Mouse (Mus musculus) midbrain, embryonic 13.5 days (tissue): Measurements from ENCODE around the gene Olfr186. TPM values are rescaled to one million over a fixed set of nuclear protein-coding genes. Genes with fewer than 3 reads are reported as not detected.
"Not testable (repeated sequence)": the region's sequence is repeated elsewhere in the genome, so short reads cannot be mapped to it uniquely, and the experiment has no call there.

Source experiments
- ATAC-seq: fragments of 200-750 bp; cut with Nextera tagmentation; 2 replicates; pipeline ENCODE4 v1.8.0; 2017; ENCODE audit warnings: mild to moderate bottlenecking, moderate TSS enrichment, moderate library complexity
- H3K27ac ChIP-seq: fragments of 300-500 bp; sonication (generic); 2 replicates; pipeline ENCODE4 v1.5.1; 2015; ENCODE audit warnings: inconsistent platforms, mild to moderate bottlenecking, moderate library complexity
- H3K27me3 ChIP-seq: fragments of 300-500 bp; sonication (generic); 2 replicates; pipeline ENCODE4 v1.6.1; 2015; ENCODE audit warnings: mild to moderate bottlenecking, inconsistent platforms
- H3K36me3 ChIP-seq: fragments of 300-500 bp; sonication (generic); 2 replicates; pipeline ENCODE4 v1.6.1; 2015; ENCODE audit warnings: mild to moderate bottlenecking, inconsistent platforms
- H3K4me1 ChIP-seq: fragments of 300-500 bp; sonication (generic); replicated peaks from 2 replicates; pipeline ENCODE4 v1.6.1; 2015; ENCODE audit warnings: inconsistent platforms
- H3K4me2 ChIP-seq: fragments of 300-500 bp; sonication (generic); replicated peaks from 2 replicates; pipeline ENCODE4 v1.6.1; 2015; ENCODE audit warnings: moderate library complexity, mild to moderate bottlenecking, inconsistent platforms
- H3K4me3 ChIP-seq: fragments of 300-500 bp; sonication (generic); replicated peaks from 2 replicates; pipeline ENCODE4 v1.5.1; 2015; ENCODE audit warnings: mild to moderate bottlenecking, inconsistent platforms
- H3K9ac ChIP-seq: fragments of 300-500 bp; sonication (generic); replicated peaks from 2 replicates; pipeline ENCODE4 v1.6.1; 2015; ENCODE audit warnings: mild to moderate bottlenecking, inconsistent platforms
- H3K9me3 ChIP-seq: fragments of 300-500 bp; sonication (generic); 2 replicates; pipeline ENCODE4 v1.6.1; 2016; ENCODE audit warnings: mild to moderate bottlenecking, inconsistent platforms
- WGBS: fragments of 180-500 bp; shearing (Covaris S2); methylation state at CpG from one replicate; pipeline ENCODE4 v1.1.7; 2015; 5-methylcytosine and 5-hydroxymethylcytosine counted together
- polyA plus RNA-seq: library from polyadenylated mRNA; unstranded; fragments of >200 nt; fragmentation: Nextera tagmentation; extraction: Ambion mirVana; gene quantifications from 2 replicates; pipeline ENCODE4 v1.2.1, GENCODE M21; 2015

Olfr186 gene
- polyA plus RNA-seq: not detected in 2 replicates

- 96% methylated on average over 4 of the region's 4 CpGs for WGBS
- no peaks in the 10 kb centered on the region for H3K4me1 ChIP-seq
- ATAC-seq: no peak
- no peak within 1 kb of the TSS for H3K9ac ChIP-seq
- no peaks in the 10 kb centered on the region for H3K27me3 ChIP-seq
- no peak within 1 kb of the TSS for H3K27ac ChIP-seq
- H3K9me3 ChIP-seq: no peaks in the 10 kb centered on the region
- H3K36me3 ChIP-seq: no peaks in the 10 kb centered on the region
- no peak within 1 kb of the TSS for H3K4me3 ChIP-seq
- H3K4me2 ChIP-seq: no peak within 1 kb of the TSS
These were observed at the start of gene Olfr186 for GRCm38 (mm10) chr16:59030191-59030590. Olfr186 (minus strand) TSS chr16:59030291.

GRCm38 (mm10) chr16:59077905-59078304, 47.8 kb upstream of the Olfr186 start, which contains the start of gene Olfr190:
Olfr190 (minus strand) TSS chr16:59078005.
- 91% methylated on average over 5 of the region's 5 CpGs for WGBS
- no peaks in the 10 kb centered on the region for H3K36me3 ChIP-seq
- H3K9ac ChIP-seq: no peak within 1 kb of the TSS
- H3K27me3 ChIP-seq: no peaks in the 10 kb centered on the region
- ATAC-seq: no peak
- H3K4me3 ChIP-seq: no peak within 1 kb of the TSS
- no peaks in the 10 kb centered on the region for H3K4me1 ChIP-seq
- H3K9me3 ChIP-seq: no peaks in the 10 kb centered on the region
- no peak within 1 kb of the TSS for H3K4me2 ChIP-seq
- H3K27ac ChIP-seq: no peak within 1 kb of the TSS

GRCm38 (mm10) chr16:59073520-59073919, 43.4 kb upstream of the Olfr186 start:
- H3K4me1 ChIP-seq: no peaks in the 10 kb centered on the region
- H3K9me3 ChIP-seq: no peaks in the 10 kb centered on the region
- no peaks in the 10 kb centered on the region for H3K36me3 ChIP-seq
- H3K27ac ChIP-seq: no peak overlapping the region
- H3K4me2 ChIP-seq: no peak overlapping the region
- H3K4me3 ChIP-seq: no peak overlapping the region
- H3K27me3 ChIP-seq: no peaks in the 10 kb centered on the region
- WGBS: 97% methylated on average over 1 of the region's 1 CpGs
- ATAC-seq: no peak
- no peak overlapping the region for H3K9ac ChIP-seq

GRCm38 (mm10) chr16:59071755-59072154, 41.7 kb upstream of the Olfr186 start:
- H3K27me3 ChIP-seq: no peaks in the 10 kb centered on the region
- no peak overlapping the region for H3K4me3 ChIP-seq
- H3K27ac ChIP-seq: no peak overlapping the region
- no peaks in the 10 kb centered on the region for H3K9me3 ChIP-seq
- no peaks in the 10 kb centered on the region for H3K36me3 ChIP-seq
- no peak overlapping the region for H3K9ac ChIP-seq
- no peak overlapping the region for H3K4me2 ChIP-seq
- no peak for ATAC-seq
- no peaks in the 10 kb centered on the region for H3K4me1 ChIP-seq

- not testable (repeated sequence) for H3K4me1 ChIP-seq, H3K4me2 ChIP-seq, H3K27me3 ChIP-seq, H3K9me3 ChIP-seq, H3K4me3 ChIP-seq, ATAC-seq, H3K9ac ChIP-seq, H3K27ac ChIP-seq, H3K36me3 ChIP-seq
- 82% methylated on average over 3 of the region's 3 CpGs for WGBS
These were observed 32.3 kb upstream of the Olfr186 start for GRCm38 (mm10) chr16:59062411-59062810.

- WGBS: 95% methylated on average over 2 of the region's 2 CpGs
These were observed 19.2 kb upstream of the Olfr186 start for GRCm38 (mm10) chr16:59049286-59049685.

GRCm38 (mm10) chr16:59048860-59049259, 18.8 kb upstream of the Olfr186 start:
- H3K4me2 ChIP-seq: no peak overlapping the region
- 82% methylated on average over 1 of the region's 1 CpGs for WGBS
- H3K9ac ChIP-seq: no peak overlapping the region
- no peak overlapping the region for H3K4me3 ChIP-seq
- no peak for ATAC-seq
- H3K27ac ChIP-seq: no peak overlapping the region
- no peaks in the 10 kb centered on the region for H3K9me3 ChIP-seq
- no peaks in the 10 kb centered on the region for H3K4me1 ChIP-seq
- no peaks in the 10 kb centered on the region for H3K36me3 ChIP-seq
- H3K27me3 ChIP-seq: no peaks in the 10 kb centered on the region

More at GRCm38 (mm10) chr16:59049286-59049685, 19.2 kb upstream of the Olfr186 start:
- H3K4me2 ChIP-seq, H3K9me3 ChIP-seq, H3K4me3 ChIP-seq, H3K27ac ChIP-seq, ATAC-seq, H3K4me1 ChIP-seq, H3K9ac ChIP-seq, H3K36me3 ChIP-seq, H3K27me3 ChIP-seq: not testable (repeated sequence)

- no peak for ATAC-seq
- H3K27ac ChIP-seq: no peak overlapping the region
- no peak overlapping the region for H3K4me2 ChIP-seq
- H3K27me3 ChIP-seq: no peaks in the 10 kb centered on the region
- no peak overlapping the region for H3K9ac ChIP-seq
- no peaks in the 10 kb centered on the region for H3K4me1 ChIP-seq
- no peaks in the 10 kb centered on the region for H3K36me3 ChIP-seq
- no peaks in the 10 kb centered on the region for H3K9me3 ChIP-seq
- no peak overlapping the region for H3K4me3 ChIP-seq
- WGBS: 65% methylated on average over 4 of the region's 4 CpGs
These were observed 17.5 kb upstream of the Olfr186 start for GRCm38 (mm10) chr16:59047579-59047978.

GRCm38 (mm10) chr16:59045835-59046234, 15.7 kb upstream of the Olfr186 start:
- no peaks in the 10 kb centered on the region for H3K4me1 ChIP-seq

GRCm38 (mm10) chr16:59039710-59040109, 9.6 kb upstream of the Olfr186 start, which contains the start of gene Olfr187:
Olfr187 (minus strand) TSS chr16:59039767.
- Histone ChIP-seq H3K4me1 (no peaks in the 10 kb centered on the region), H3K9ac (no peak within 1 kb of the TSS), H3K27me3 (no peaks in the 10 kb centered on the region), H3K36me3 (no peaks in the 10 kb centered on the region), H3K4me2 (no peak within 1 kb of the TSS), H3K4me3 (no peak within 1 kb of the TSS), H3K9me3 (no peaks in the 10 kb centered on the region), H3K27ac (no peak within 1 kb of the TSS)
- no peak for ATAC-seq
- 90% methylated on average over 7 of the region's 7 CpGs for WGBS

More at GRCm38 (mm10) chr16:59045835-59046234, 15.7 kb upstream of the Olfr186 start:
- H3K4me3 ChIP-seq: no peak overlapping the region
- H3K4me2 ChIP-seq: no peak overlapping the region
- no peaks in the 10 kb centered on the region for H3K27me3 ChIP-seq
- H3K36me3 ChIP-seq: no peaks in the 10 kb centered on the region
- H3K27ac ChIP-seq: no peak overlapping the region
- H3K9me3 ChIP-seq: no peaks in the 10 kb centered on the region
- H3K9ac ChIP-seq: no peak overlapping the region
- 83% methylated on average over 3 of the region's 3 CpGs for WGBS
- no peak for ATAC-seq

GRCm38 (mm10) chr16:59013357-59014018, 16.6 kb downstream of the Olfr186 start:
- 78% methylated on average over 2 of the region's 2 CpGs for WGBS
- Histone ChIP-seq H3K9ac (no peak overlapping the region), H3K4me3 (no peak overlapping the region), H3K4me1 (no peaks in the 10 kb centered on the region), H3K36me3 (no peaks in the 10 kb centered on the region), H3K27ac (no peak overlapping the region), H3K4me2 (no peak overlapping the region), H3K27me3 (no peaks in the 10 kb centered on the region), H3K9me3 (no peaks in the 10 kb centered on the region)
- ATAC-seq: no peak

GRCm38 (mm10) chr16:59007146-59007545, 22.9 kb downstream of the Olfr186 start:
- Histone ChIP-seq H3K4me3 (no peak overlapping the region), H3K9ac (no peak overlapping the region), H3K36me3 (no peaks in the 10 kb centered on the region), H3K9me3 (no peaks in the 10 kb centered on the region), H3K27me3 (no peaks in the 10 kb centered on the region), H3K4me2 (no peak overlapping the region), H3K27ac (no peak overlapping the region), H3K4me1 (no peaks in the 10 kb centered on the region)
- no peak for ATAC-seq

- H3K9ac ChIP-seq: no peak within 1 kb of the TSS
- H3K4me1 ChIP-seq: no peaks in the 10 kb centered on the region
- H3K27ac ChIP-seq: no peak within 1 kb of the TSS
- H3K27me3 ChIP-seq: no peaks in the 10 kb centered on the region
- no peaks in the 10 kb centered on the region for H3K36me3 ChIP-seq
- 72% methylated on average over 2 of the region's 2 CpGs for WGBS
- H3K4me2 ChIP-seq: no peak within 1 kb of the TSS
- no peak for ATAC-seq
- H3K4me3 ChIP-seq: no peak within 1 kb of the TSS
- H3K9me3 ChIP-seq: no peaks in the 10 kb centered on the region
These were observed 35.0 kb downstream of the Olfr186 start, which contains the start of gene Olfr183 for GRCm38 (mm10) chr16:58995057-58995456. Olfr183 (plus strand) TSS chr16:58995357.
